In genomic region chr1:175708013-175708412, GRCm38 (mm10) we compare ENCODE assay signal across 21 mouse cellular contexts. TPM values are rescaled to one million over a fixed set of nuclear protein-coding genes. Genes with fewer than 3 reads are reported as not detected.
"Had no signal": no experiment of that assay in that cellular context is flagged by ENCODE, and none has a peak within 500 bp of the region (broad histone marks: within the 10 kb centered on the region; RNA-seq: fewer than 3 reads in every experiment).

No protein-coding gene starts in this region.

- H3K9ac ChIP-seq: liver, embryonic 13.5 days; liver, postnatal 0 days; midbrain, embryonic 13.5 days; stomach, embryonic 15.5 days had no signal

- H3K27me3 ChIP-seq: liver, embryonic 13.5 days; midbrain, embryonic 13.5 days; stomach, embryonic 15.5 days had no signal

- ATAC-seq: liver, postnatal 0 days; midbrain, embryonic 13.5 days had no signal

- H3K36me3 ChIP-seq: liver, embryonic 13.5 days; midbrain, embryonic 13.5 days; stomach, embryonic 15.5 days had no signal

- H3K27ac ChIP-seq: left cerebral cortex, adult 2 months; liver, embryonic 13.5 days; midbrain, embryonic 13.5 days; stomach, embryonic 15.5 days had no signal

- H3K4me3 ChIP-seq: left cerebral cortex, adult 2 months; liver, embryonic 13.5 days; midbrain, embryonic 13.5 days; stomach, embryonic 15.5 days had no signal

- DNase-seq: kidney, adult 11 months; kidney, postnatal 14 days; liver; liver, embryonic 13.5 days; liver, postnatal 0 days; right cerebral cortex, postnatal 14 days; thymus, adult 2 months; thymus, postnatal 25 days had no signal

- H3K4me2 ChIP-seq: liver, embryonic 13.5 days; midbrain, embryonic 13.5 days; stomach, embryonic 15.5 days had no signal

- H3K4me1 ChIP-seq: liver, embryonic 13.5 days; midbrain, embryonic 13.5 days; stomach, embryonic 15.5 days had no signal

- H3K9me3 ChIP-seq: liver, embryonic 13.5 days; midbrain, embryonic 13.5 days; stomach, embryonic 15.5 days had no signal

RNA-seq across cellular contexts. Expression of gene Wdr64, which starts 9.6 kb away (rescaled TPM):
- total RNA-seq: layer of hippocampus, adult 8-10 months; layer of hippocampus, postnatal 14 days; left cerebral cortex, adult 2 months; midbrain, postnatal 0 days had no signal
- polyA plus RNA-seq: intestine, embryonic 14.5 days; kidney, embryonic 14.5 days; large intestine, adult 2 months; limb, embryonic 11.5 days; liver, embryonic 13.5 days; liver, postnatal 0 days; midbrain, embryonic 13.5 days; midbrain, postnatal 0 days; neural tube, embryonic 14.5 days; spleen, adult 2 months; stomach, embryonic 15.5 days; thymus, adult 2 months; urinary bladder, adult 2 months had no signal
